Mouse (Mus musculus) G1E (cell line): ENCODE results near the gene St5.

ENCODE experiments used
- CTCF ChIP-seq: IDR thresholded peaks from 2 replicates; pipeline ENCODE4 v1.5.1; 2012; ENCODE audit warnings: low read depth, low read length, inconsistent platforms, mixed read lengths
- GATA1 ChIP-seq: IDR thresholded peaks from 2 replicates; pipeline ENCODE4 v1.6.1; 2012; ENCODE audit warnings: borderline replicate concordance, low read length, inconsistent platforms, mixed read lengths

- TF ChIP-seq CTCF = no peak
- no peak for TF ChIP-seq GATA1
These were observed 178.6 kb downstream of the St5 start for GRCm38 (mm10) chr7:109524763-109525162.
